Mouse (Mus musculus): ENCODE results near the gene Pde5a. TPM values are rescaled to one million over a fixed set of nuclear protein-coding genes. Genes with fewer than 3 reads are reported as not detected.
A peak's percentile ranks its signal among the peaks of the same experiment; 100 is the strongest.

Gene Pde5a
- total and polyA plus RNA-seq, 3 experiments: not detected

DNA sequence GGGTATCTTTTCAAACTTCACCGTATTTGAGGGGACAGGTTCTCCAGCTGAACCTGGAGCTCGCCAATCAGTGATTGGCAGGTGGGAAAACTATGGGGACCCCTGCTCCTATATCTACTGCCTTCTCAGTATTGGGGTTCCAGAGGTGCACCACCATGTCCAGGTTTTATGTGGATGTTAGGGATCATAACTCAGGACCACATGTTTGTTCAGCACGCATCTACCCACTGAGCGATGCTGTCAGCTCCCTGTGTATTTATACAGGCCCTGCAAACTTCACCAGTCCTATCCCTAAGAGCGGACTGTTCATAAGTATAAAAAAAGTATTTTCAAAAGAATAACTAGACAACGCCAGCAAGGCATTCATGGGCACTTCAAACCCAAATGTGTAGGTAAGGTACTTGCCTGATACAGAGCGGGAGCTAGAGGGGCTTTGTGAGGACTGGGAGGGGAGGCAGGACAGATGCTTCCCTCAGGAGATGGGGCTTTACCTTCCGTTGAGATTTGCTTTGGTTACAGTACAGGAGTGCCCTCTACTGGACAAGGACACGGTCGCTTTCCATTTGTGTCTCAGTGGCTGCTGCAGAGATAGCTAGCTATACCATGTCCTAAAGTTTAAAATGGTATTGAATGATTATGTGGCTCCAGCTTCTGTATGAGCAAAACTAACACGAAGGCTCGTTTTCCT, 175.1 kb downstream of the Pde5a start:
- TF ChIP-seq RAD21 (IDR thresholded peaks at IDR 0.05; ENCODE audit: low read depth, low read length): peak; percentile 72
- TF ChIP-seq SMC3 (IDR thresholded peaks at IDR 0.05; ENCODE audit: low read depth, low read length): peak; percentile 58
- no peak for TF ChIP-seq GATA1 (IDR thresholded peaks at IDR 0.05; ENCODE audit: low read depth, low read length)
- peak; percentile 52 to 72 (median 54) for TF ChIP-seq CTCF (IDR thresholded peaks at IDR 0.05 in 2 of 3, conservative IDR thresholded peaks at IDR 0.05 in 1 of 3; ENCODE audit: control insufficient read depth in 1 of 3, insufficient read depth in 1 of 3, low read depth in 2 of 3, low read length in 3 of 3, poor library complexity in 1 of 3, severe bottlenecking in 1 of 3)
- peak; percentile 53 for TF ChIP-seq ZC3H11A (IDR thresholded peaks at IDR 0.05; ENCODE audit: low read depth, low read length)
- TF ChIP-seq NELFE (IDR thresholded peaks at IDR 0.05; ENCODE audit: low read depth, low read length): no peak
- peak; percentile 48 for DNase-seq (ENCODE audit: low read depth, low spot score)
- Histone ChIP-seq H3K4me1 (ENCODE audit: control insufficient read depth in 1 of 2, insufficient read depth in 2 of 2, low read length in 2 of 2) (no peaks in the 10 kb centered on the region), H3K27ac (ENCODE audit: control insufficient read depth, low read depth, low read length) (no peak overlapping the region), H3K79me2 (ENCODE audit: control insufficient read depth, insufficient read depth, low read length, poor library complexity) (no peaks in the 10 kb centered on the region), H3K4me3 (ENCODE audit: control insufficient read depth in 1 of 2, insufficient read depth in 1 of 2, low read depth in 2 of 2, low read length in 2 of 2) (no peak overlapping the region), H3K27me3 (ENCODE audit: control insufficient read depth in 1 of 2, insufficient read depth in 2 of 2, low read length in 2 of 2) (no peaks in the 10 kb centered on the region), H3K36me3 (ENCODE audit: control insufficient read depth in 1 of 2, insufficient read depth in 2 of 2, low read length in 2 of 2) (no peaks in the 10 kb centered on the region), H3K9ac (ENCODE audit: control insufficient read depth, low read depth, low read length, poor library complexity, severe bottlenecking) (no peak overlapping the region), H3K9me3 (replicated peaks; ENCODE audit: insufficient read depth, low read length) (no peaks in the 10 kb centered on the region)

DNA sequence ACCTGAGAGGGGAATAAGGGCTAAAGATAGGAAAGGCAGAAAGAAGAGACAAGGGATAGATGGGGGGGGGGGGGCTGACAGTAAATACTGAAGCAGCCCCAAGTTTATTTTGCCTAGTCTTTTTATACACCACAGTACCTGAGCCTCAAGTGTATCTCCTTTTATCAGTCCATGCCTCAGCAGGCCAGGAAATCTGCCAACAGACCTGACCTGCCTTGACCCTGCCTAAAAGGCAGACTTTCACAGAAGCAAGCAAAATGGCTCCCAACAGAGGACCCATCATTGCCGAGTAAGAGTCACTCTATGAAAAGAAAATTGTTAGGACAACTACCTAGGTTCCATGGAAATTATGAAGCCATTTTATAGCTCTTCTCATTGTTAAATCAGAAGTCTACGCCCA, 179.1 kb downstream of the Pde5a start:
- Histone ChIP-seq H3K36me3 (ENCODE audit: control insufficient read depth in 1 of 2, insufficient read depth in 2 of 2, low read length in 2 of 2) (no peaks in the 10 kb centered on the region), H3K4me1 (ENCODE audit: control insufficient read depth in 1 of 2, insufficient read depth in 2 of 2, low read length in 2 of 2) (no peaks in the 10 kb centered on the region), H3K27ac (ENCODE audit: control insufficient read depth, low read depth, low read length) (no peak overlapping the region), H3K4me3 (ENCODE audit: control insufficient read depth in 1 of 2, insufficient read depth in 1 of 2, low read depth in 2 of 2, low read length in 2 of 2) (no peak overlapping the region), H3K79me2 (ENCODE audit: control insufficient read depth, insufficient read depth, low read length, poor library complexity) (no peaks in the 10 kb centered on the region), H3K9me3 (replicated peaks; ENCODE audit: insufficient read depth, low read length) (no peaks in the 10 kb centered on the region), H3K27me3 (ENCODE audit: control insufficient read depth in 1 of 2, insufficient read depth in 2 of 2, low read length in 2 of 2) (no peaks in the 10 kb centered on the region), H3K9ac (ENCODE audit: control insufficient read depth, low read depth, low read length, poor library complexity, severe bottlenecking) (no peak overlapping the region)
- no peak for TF ChIP-seq TCF12 (IDR thresholded peaks at IDR 0.05; ENCODE audit: low read depth, low read length)
- TF ChIP-seq MXI1 (IDR thresholded peaks at IDR 0.05; ENCODE audit: low read depth, low read length): no peak
- TF ChIP-seq TBP (IDR thresholded peaks at IDR 0.05; ENCODE audit: low read depth, low read length): no peak
- no peak for TF ChIP-seq POLR2AphosphoS5 (IDR thresholded peaks at IDR 0.05; ENCODE audit: borderline replicate concordance, low read depth, low read length)
- no peak for TF ChIP-seq ZKSCAN1 (IDR thresholded peaks at IDR 0.05; ENCODE audit: low read depth, low read length)
- no peak for TF ChIP-seq ETS1 (IDR thresholded peaks at IDR 0.05; ENCODE audit: low read depth, low read length)
- no peak for TF ChIP-seq TAL1 (IDR thresholded peaks at IDR 0.05; ENCODE audit: low read length)
- no peak for TF ChIP-seq UBTF (IDR thresholded peaks at IDR 0.05; ENCODE audit: borderline replicate concordance, insufficient read depth, low read depth, low read length)
- no peak for TF ChIP-seq SMC3 (IDR thresholded peaks at IDR 0.05; ENCODE audit: low read depth, low read length)
- TF ChIP-seq SIN3A (IDR thresholded peaks at IDR 0.05; ENCODE audit: low read length): no peak
- TF ChIP-seq BHLHE40 (IDR thresholded peaks at IDR 0.05; ENCODE audit: borderline replicate concordance, low read depth, low read length): no peak
- TF ChIP-seq MYC (IDR thresholded peaks at IDR 0.05; ENCODE audit: low read depth, low read length): no peak
- no peak for TF ChIP-seq ELF1 (IDR thresholded peaks at IDR 0.05; ENCODE audit: low read depth, low read length)
- no peak for TF ChIP-seq MAX (IDR thresholded peaks at IDR 0.05; ENCODE audit: low read length)
- TF ChIP-seq NELFE (IDR thresholded peaks at IDR 0.05; ENCODE audit: low read depth, low read length): no peak
- no peak for TF ChIP-seq JUND (IDR thresholded peaks at IDR 0.05; ENCODE audit: low read depth, low read length)
- no peak for TF ChIP-seq MYB (IDR thresholded peaks at IDR 0.05; ENCODE audit: low read depth, low read length)
- no peak for TF ChIP-seq GABPA (IDR thresholded peaks at IDR 0.05; ENCODE audit: low read depth, low read length)
- TF ChIP-seq NRF1 (IDR thresholded peaks at IDR 0.05; ENCODE audit: insufficient read depth, low read depth, low read length, poor library complexity, severe bottlenecking): no peak
- TF ChIP-seq GATA1 (IDR thresholded peaks at IDR 0.05; ENCODE audit: low read depth, low read length): no peak
- DNase-seq (ENCODE audit: low read depth, low spot score): no peak
